Mouse (Mus musculus) cortical plate, adult 2 months (tissue): ENCODE measurements around the gene Il10rb. TPM values are rescaled to one million over a fixed set of nuclear protein-coding genes. Genes with fewer than 3 reads are reported as not detected.

Experiments
- H3K27ac ChIP-seq: fragments of 200-500 bp; 2 replicates; pipeline ENCODE4 v1.5.1; 2012; ENCODE audit warnings: low read length, control low read depth, inconsistent platforms; ENCODE audit not compliant: insufficient read depth
- H3K4me1 ChIP-seq: fragments of 200-500 bp; 2 replicates; pipeline ENCODE4 v1.6.1; 2011; ENCODE audit warnings: low read length; ENCODE audit not compliant: control insufficient read depth, insufficient read depth
- H3K4me3 ChIP-seq: fragments of 200-500 bp; 2 replicates; pipeline ENCODE4 v1.5.1; 2011; ENCODE audit warnings: mild to moderate bottlenecking, low read length, control low read depth; ENCODE audit not compliant: insufficient read depth
- CTCF ChIP-seq: fragments of 200-500 bp; IDR thresholded peaks from 2 replicates; pipeline ENCODE4 v1.5.1; 2011; ENCODE audit warnings: mild to moderate bottlenecking, control low read depth, low read length; ENCODE audit not compliant: insufficient read depth; ENCODE audit errors: extremely low read depth
- POLR2A ChIP-seq: fragments of 200-500 bp; IDR thresholded peaks from 2 replicates; pipeline ENCODE4 v1.6.1; 2011; ENCODE audit warnings: mild to moderate bottlenecking, low read length, control low read depth; ENCODE audit not compliant: insufficient read depth; ENCODE audit errors: extremely low read depth
- polyA plus RNA-seq: library from polyadenylated mRNA; depleted of rRNA; stranded (reverse); fragments of >200 nt; gene quantifications from 2 replicates; pipeline ENCODE4 v1.2.3, GENCODE M21; 2012

Il10rb gene
- polyA plus RNA-seq, 1 experiment, result 12.6 TPM

GRCm38 (mm10) chr16:91366567-91366966, 39.4 kb upstream of the Il10rb start:
- H3K4me3 ChIP-seq, result no peak overlapping the region
- no peak overlapping the region for H3K27ac ChIP-seq
- no peaks in the 10 kb centered on the region for H3K4me1 ChIP-seq
- TF ChIP-seq CTCF, result no peak
- no peak for TF ChIP-seq POLR2A

- TF ChIP-seq CTCF (no peak), POLR2A (no peak)
- Histone ChIP-seq H3K4me1 (no peaks in the 10 kb centered on the region), H3K4me3 (no peak overlapping the region), H3K27ac (no peak overlapping the region)
These were observed 38.9 kb upstream of the Il10rb start for GRCm38 (mm10) chr16:91367066-91367465.

- Histone ChIP-seq H3K4me1 (peaks cover 3% of the 10 kb centered on the region; the same call in 1 of the 2 replicates), H3K4me3 (peak within 1 kb of the TSS; percentile 49), H3K27ac (peak within 1 kb of the TSS; percentile 73)
- TF ChIP-seq CTCF, result no peak
- peak; percentile 43 for TF ChIP-seq POLR2A
These were observed 33.1 kb upstream of the Il10rb start, which contains the start of gene Ifnar2 for GRCm38 (mm10) chr16:91372577-91373472. Ifnar2 (plus strand) TSS chr16:91372783.

GRCm38 (mm10) chr16:91373473-91374252, 32.3 kb upstream of the Il10rb start:
- H3K27ac ChIP-seq, result peak overlapping the region; percentile 73
- no peak for TF ChIP-seq POLR2A
- TF ChIP-seq CTCF, result no peak
- H3K4me1 ChIP-seq, result peaks cover 3% of the 10 kb centered on the region; the same call in 1 of the 2 replicates
- H3K4me3 ChIP-seq, result peak overlapping the region; percentile 49

GRCm38 (mm10) chr16:91374253-91374634, 31.7 kb upstream of the Il10rb start:
- TF ChIP-seq POLR2A (no peak), CTCF (no peak)
- Histone ChIP-seq H3K27ac (no peak overlapping the region), H3K4me1 (peaks cover 3% of the 10 kb centered on the region; the same call in 1 of the 2 replicates), H3K4me3 (no peak overlapping the region; the same call in 1 of the 2 replicates)

- Histone ChIP-seq H3K4me1 (peaks cover 3% of the 10 kb centered on the region; the same call in 1 of the 2 replicates), H3K4me3 (no peak overlapping the region), H3K27ac (no peak overlapping the region)
- TF ChIP-seq POLR2A (no peak), CTCF (no peak)
These were observed 29.3 kb upstream of the Il10rb start for GRCm38 (mm10) chr16:91376701-91377100.

GRCm38 (mm10) chr16:91378431-91378986, 27.5 kb upstream of the Il10rb start:
- TF ChIP-seq POLR2A, result no peak
- no peak for TF ChIP-seq CTCF
- peak overlapping the region; percentile 57; the same call in 1 of the 2 replicates for H3K27ac ChIP-seq
- no peak overlapping the region for H3K4me3 ChIP-seq

GRCm38 (mm10) chr16:91378991-91379390, 27.0 kb upstream of the Il10rb start:
- Histone ChIP-seq H3K4me3 (no peak overlapping the region), H3K27ac (peak overlapping the region; percentile 24; the same call in 1 of the 2 replicates), H3K4me1 (no peaks in the 10 kb centered on the region)
- TF ChIP-seq POLR2A, result no peak
- no peak for TF ChIP-seq CTCF

More at GRCm38 (mm10) chr16:91378431-91378986, 27.5 kb upstream of the Il10rb start:
- H3K4me1 ChIP-seq, result peaks cover 2% of the 10 kb centered on the region; the same call in 1 of the 2 replicates

GRCm38 (mm10) chr16:91379412-91379811, 26.6 kb upstream of the Il10rb start:
- no peak for TF ChIP-seq POLR2A
- TF ChIP-seq CTCF, result no peak
- H3K4me1 ChIP-seq, result no peaks in the 10 kb centered on the region
- H3K4me3 ChIP-seq, result no peak overlapping the region
- peak overlapping the region; percentile 24; the same call in 1 of the 2 replicates for H3K27ac ChIP-seq
